Mouse (Mus musculus) left cerebral cortex, adult 18-20 months (tissue): Measurements from ENCODE around the gene Apol9b. TPM values are rescaled to one million over a fixed set of nuclear protein-coding genes. Genes with fewer than 3 reads are reported as not detected.
A peak's percentile ranks its signal among the peaks of the same experiment; 100 is the strongest.

Experiments used
- DNase-seq, 2 experiments: peaks; one replicate each; pipeline ENCODE4 v3.0.0; 2021 to 2022; ENCODE audit warnings: low spot score in 2 of 2, mixed read lengths in 1 of 2
- total RNA-seq, 2 experiments: library from RNA; stranded (reverse); gene quantifications; 2 replicates each; pipeline ENCODE4 v1.2.3; 2021

Apol9b gene
- total RNA-seq, 2 experiments from 2014 or later: not detected

DNA sequence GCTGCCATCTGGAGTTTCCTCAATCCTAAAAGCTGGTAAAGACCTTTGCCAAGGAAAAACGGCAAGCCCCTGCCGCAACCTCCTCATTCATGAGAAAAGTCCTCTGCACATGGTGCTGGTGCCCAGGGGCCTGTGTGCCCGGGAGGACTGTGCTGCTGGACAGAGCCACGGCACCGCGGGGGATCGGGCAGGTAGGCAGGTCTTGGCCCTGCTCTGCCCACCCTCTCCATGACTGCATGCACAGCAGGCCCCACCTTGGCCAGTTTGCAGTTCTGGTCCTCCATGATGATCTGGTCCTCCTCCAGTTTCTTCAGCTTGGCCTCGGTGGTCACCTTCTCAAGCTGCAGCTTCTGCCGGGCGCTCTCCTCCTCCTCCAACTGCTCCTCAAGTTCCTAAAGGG, 45.5 kb downstream of the Apol9b start:
- no peak for DNase-seq

DNA sequence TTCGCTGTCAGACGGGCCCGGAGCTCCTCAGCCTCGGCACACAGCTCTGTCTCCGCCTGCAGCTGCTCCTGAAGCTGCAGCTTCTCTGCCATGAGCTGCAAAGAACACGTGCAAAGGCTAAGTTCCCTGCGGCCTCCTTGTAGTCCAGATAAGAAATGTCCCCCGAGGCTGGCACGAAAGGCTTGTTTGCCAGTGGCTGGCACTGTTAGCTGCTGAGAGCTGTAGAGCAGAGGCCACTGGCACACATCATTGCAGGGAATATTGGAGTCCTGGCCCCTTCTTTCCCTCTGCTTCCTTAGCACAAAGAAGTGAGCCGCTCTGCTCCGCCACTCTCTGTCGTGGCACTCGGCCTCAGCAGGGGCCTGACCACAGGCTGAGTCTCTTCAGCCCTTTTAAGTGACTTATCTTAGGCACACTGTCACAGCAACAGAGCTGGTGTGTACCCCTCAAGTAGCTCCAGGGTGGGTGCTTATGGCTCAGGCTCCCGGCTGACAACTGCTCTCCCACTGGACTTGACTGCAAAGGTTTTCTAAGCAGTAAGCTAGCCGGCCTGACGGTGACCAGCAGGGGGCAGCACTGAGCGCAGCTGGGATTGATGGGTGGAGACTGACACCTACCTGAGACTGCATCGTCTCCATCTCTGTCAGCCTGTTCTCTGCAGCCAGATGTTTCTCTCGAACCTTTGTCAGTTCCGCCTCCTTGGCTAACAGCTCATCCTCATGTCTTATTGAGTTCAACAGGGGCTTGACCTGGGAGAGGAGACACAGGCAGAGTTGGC, 46.5 kb downstream of the Apol9b start:
- DNase-seq: peak; percentile 74 to 89

DNA sequence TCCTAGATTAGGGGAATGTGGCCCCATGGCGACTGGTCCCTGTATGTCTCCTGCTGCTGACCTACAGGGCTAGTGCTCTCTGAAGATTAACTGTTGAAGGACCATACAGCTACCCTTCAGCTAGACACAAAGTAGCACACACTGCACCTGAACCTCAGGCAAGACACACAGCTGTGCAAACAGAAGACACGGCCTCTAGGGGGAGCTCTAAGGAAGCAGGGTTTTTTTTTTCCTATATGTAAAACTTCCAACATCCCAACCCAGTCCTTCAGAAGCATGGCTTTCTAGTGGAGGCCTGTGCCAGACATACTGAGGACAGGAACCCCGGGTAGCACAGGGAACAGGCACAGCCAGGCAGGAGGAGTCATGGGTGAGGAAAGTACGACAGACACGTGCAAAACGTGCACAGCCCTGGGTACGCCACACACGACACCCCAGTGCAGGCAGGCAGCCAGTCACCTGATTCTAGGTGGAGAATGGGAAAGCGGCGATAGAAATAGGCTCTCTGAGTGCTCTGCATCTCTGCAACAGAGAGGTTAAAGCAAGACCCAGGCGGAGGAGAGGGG, 53.7 kb downstream of the Apol9b start:
- DNase-seq: peak in 1 of 2 experiments; percentile 59

DNA sequence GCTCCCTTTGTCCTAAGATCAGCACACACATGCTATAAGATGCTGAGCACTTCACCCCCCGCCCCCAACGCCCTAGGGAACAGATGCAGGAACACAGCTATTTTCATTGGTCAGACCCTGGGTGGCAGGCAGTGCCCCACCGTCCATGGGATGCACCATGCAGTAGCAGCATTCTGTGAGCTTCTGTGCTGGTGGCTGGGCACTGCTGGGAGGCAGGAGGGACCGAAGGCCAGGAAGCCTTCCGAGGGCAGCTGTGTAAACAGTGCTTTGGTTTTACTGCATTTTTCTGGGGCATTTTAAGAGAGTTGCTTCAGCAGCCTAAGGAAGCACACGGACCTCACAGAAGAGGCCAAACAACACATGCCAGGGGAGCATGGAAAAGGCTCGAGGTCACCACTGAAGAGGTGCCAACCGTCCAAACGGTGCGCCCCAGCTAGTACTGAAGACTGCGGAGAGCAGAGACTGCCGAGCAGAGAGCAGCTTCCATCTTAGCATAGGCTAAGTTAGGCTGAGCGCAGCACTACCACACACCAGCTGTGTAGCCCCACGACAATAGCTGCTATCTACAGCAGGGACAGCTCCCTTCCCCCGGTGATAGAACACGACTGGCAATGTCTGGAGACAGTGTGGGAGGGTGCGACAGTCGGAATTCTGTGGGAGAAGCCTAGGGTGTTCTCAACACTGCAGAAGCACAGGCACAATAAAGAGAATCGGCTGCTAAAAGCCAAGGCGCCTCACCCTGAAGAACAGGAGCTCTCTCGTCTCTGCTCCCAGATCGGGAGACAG, 55.4 kb downstream of the Apol9b start:
- peak; percentile 74 to 87 for DNase-seq

DNA sequence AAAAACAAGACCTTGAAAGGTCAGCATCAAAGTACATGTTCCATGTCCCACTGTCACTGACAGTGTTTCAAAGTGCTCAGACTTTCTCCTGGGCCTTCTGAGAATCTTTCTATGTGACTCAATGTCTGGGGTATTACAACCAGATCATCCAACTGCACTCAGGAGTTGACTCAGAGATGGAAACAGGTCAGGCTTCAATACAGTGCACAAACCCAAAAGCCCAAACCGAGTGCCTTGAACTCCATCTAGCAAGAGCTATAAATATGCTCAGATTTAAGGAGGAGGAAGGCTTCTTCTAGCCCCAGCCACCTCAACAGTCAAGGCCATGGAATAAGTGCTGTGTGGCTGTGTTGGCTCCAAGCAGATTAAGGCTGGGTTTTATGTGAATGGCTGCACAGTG, 57.0 kb downstream of the Apol9b start:
- DNase-seq: no peak

Other genes starting within 250 kb of the Apol9b start
- gene Apol11a, start 220.8 kb upstream of the Apol9b start, total RNA-seq: not detected
- gene Apol7c, start 195.7 kb upstream of the Apol9b start, total RNA-seq: not detected
- gene 1700025B11Rik, start 167.1 kb upstream of the Apol9b start, total RNA-seq: not detected
- gene Apol10b, start 132.9 kb upstream of the Apol9b start, total RNA-seq: under 1 TPM; 0.19 to 0.26 TPM
- gene Gm36245, start 129.8 kb upstream of the Apol9b start, total RNA-seq: not detected
- gene Apol11b, start 85.8 kb upstream of the Apol9b start, total RNA-seq: under 1 TPM in 1 of 2 experiments, not detected in 1; 0.26 TPM
- gene Apol7e, start 30.2 kb upstream of the Apol9b start, total RNA-seq: not detected
- 1 to 10 TPM; 7.9 to 9.2 TPM for gene Apol8, start 28.0 kb downstream of the Apol9b start, total RNA-seq
- 10 to 100 TPM; 74.4 to 78.9 TPM for gene Myh9, start 113.1 kb downstream of the Apol9b start, total RNA-seq
- 100 to 1,000 TPM; 145 TPM for gene Txn2, start 200.0 kb downstream of the Apol9b start, total RNA-seq
- 10 to 100 TPM; 10.6 to 14.0 TPM for gene Foxred2, start 227.7 kb downstream of the Apol9b start, total RNA-seq
- gene Eif3d, start 241.8 kb downstream of the Apol9b start, total RNA-seq: 100 to 1,000 TPM; 101 to 102 TPM